In genomic region chr8:116372056-116372455, GRCm38 (mm10) we compare ENCODE assay signal across 21 mouse cellular contexts.
A peak's percentile ranks its signal among the peaks of the same experiment; 100 is the strongest.
DNase-seq lines count a peak whose midpoint lies in the region; TF ChIP-seq lines count a peak whose summit lies in the region.
"Had no signal": no experiment of that assay in that cellular context is flagged by ENCODE, and none has a peak within 500 bp of the region (broad histone marks: within the 10 kb centered on the region; RNA-seq: fewer than 3 reads in every experiment).

No protein-coding gene starts in this region.

- H3K79me2 ChIP-seq in liver, adult 2 months (ENCODE audit: control insufficient read depth, insufficient read depth, low read length): no peaks in the 10 kb centered on the region

- TF ChIP-seq CTCF in liver, adult 2 months (IDR thresholded peaks at IDR 0.05; ENCODE audit: low read depth, low read length): no peak
- no peak for TF ChIP-seq CTCF in testis, adult 2 months (IDR thresholded peaks at IDR 0.05; ENCODE audit: control insufficient read depth, insufficient read depth, insufficient replicate concordance, low read depth, low read length)

- no peak overlapping the region for H3K9ac ChIP-seq in liver, adult 2 months (ENCODE audit: low read depth, low read length)
- H3K9ac ChIP-seq: embryonic facial prominence, embryonic 13.5 days; forebrain, postnatal 0 days; heart, embryonic 13.5 days; hindbrain, embryonic 12.5 days; liver, embryonic 14.5 days; neural tube, embryonic 12.5 days had no signal

- no peak for TF ChIP-seq POLR2A in liver, adult 2 months (IDR thresholded peaks at IDR 0.05; ENCODE audit: extremely low read depth, insufficient read depth, low read length)
- TF ChIP-seq POLR2A in testis, adult 2 months (IDR thresholded peaks at IDR 0.05; ENCODE audit: control insufficient read depth, low read depth, low read length): no peak

- WGBS in liver, adult 2 months: 73% methylated on average over 9 of the region's 9 CpGs

- no peaks in the 10 kb centered on the region for H3K36me3 ChIP-seq in liver, adult 2 months (ENCODE audit: control insufficient read depth, insufficient read depth, low read length)
- H3K36me3 ChIP-seq in testis, adult 2 months (ENCODE audit: control insufficient read depth, insufficient read depth, low read length): no peaks in the 10 kb centered on the region
- H3K36me3 ChIP-seq: embryonic facial prominence, embryonic 13.5 days; heart, embryonic 13.5 days; hindbrain, embryonic 12.5 days; midbrain, embryonic 10.5 days; neural tube, embryonic 12.5 days had no signal

- H3K27ac ChIP-seq in liver, adult 2 months (replicated peaks; ENCODE audit: insufficient read depth, low read depth, low read length): no peak overlapping the region
- H3K27ac ChIP-seq in testis, adult 2 months (ENCODE audit: control insufficient read depth, insufficient read depth, low read depth, low read length): peak overlapping the region; percentile 45
- H3K27ac ChIP-seq: embryonic facial prominence, embryonic 13.5 days; heart, embryonic 13.5 days; hindbrain, embryonic 12.5 days; left cerebral cortex, adult 2 months; liver, embryonic 14.5 days; neural tube, embryonic 12.5 days had no signal

- no peak overlapping the region for H3K4me3 ChIP-seq in liver, adult 2 months (ENCODE audit: insufficient read depth, low read depth, low read length)
- no peak overlapping the region for H3K4me3 ChIP-seq in testis, adult 2 months (ENCODE audit: control insufficient read depth, low read depth, low read length)
- H3K4me3 ChIP-seq: embryonic facial prominence, embryonic 13.5 days; heart, embryonic 13.5 days; hindbrain, embryonic 12.5 days; left cerebral cortex, adult 2 months; midbrain, embryonic 10.5 days; myocyte; neural tube, embryonic 12.5 days had no signal

- peaks cover 2% of the 10 kb centered on the region; the same call in 1 of the 2 replicates for H3K4me1 ChIP-seq in liver, adult 2 months (ENCODE audit: control insufficient read depth, insufficient read depth, low read length)
- H3K4me1 ChIP-seq in testis, adult 2 months (ENCODE audit: control insufficient read depth, insufficient read depth, low read length): peaks cover 13% of the 10 kb centered on the region
- H3K4me1 ChIP-seq: embryonic facial prominence, embryonic 13.5 days had no signal

- intact Hi-C loops in heart, postnatal 10 days (cut with DNase I): no loop called here

- no peaks in the 10 kb centered on the region for H3K27me3 ChIP-seq in liver, adult 2 months (ENCODE audit: control insufficient read depth, insufficient read depth, low read length)
- H3K27me3 ChIP-seq in testis, adult 2 months (ENCODE audit: control insufficient read depth, insufficient read depth, low read length): no peaks in the 10 kb centered on the region
- H3K27me3 ChIP-seq: embryonic facial prominence, embryonic 13.5 days; hindbrain, embryonic 12.5 days; neural tube, embryonic 12.5 days had no signal

- peak; percentile 34 for DNase-seq in cerebellum, adult 11-12 months
- DNase-seq in cerebellum, postnatal 25 days: no peak
- DNase-seq in heart, adult 11 months: peak; percentile 88
- no peak for DNase-seq in heart, postnatal 10 days
- peak; percentile 32 for DNase-seq in liver, adult 2 months (ENCODE audit: extremely low read depth, low read depth, low spot score)
- no peak for DNase-seq in liver
- no peak for DNase-seq in testis, postnatal 10 days (ENCODE audit: low spot score)
- DNase-seq: lung, adult 2 months; spleen, adult 18-20 months; thymus, adult 2 months; thymus, postnatal 36 days had no signal

Comparison
In these comparisons a context has a peak if more than half of its experiments do, and no peak if none do; other contexts are left out.
1. DNase-seq: peak in cerebellum, adult 11-12 months (single experiment), heart, adult 11 months (single experiment) and liver, adult 2 months (single experiment); none in cerebellum, postnatal 25 days (0 of 2), heart, postnatal 10 days (0 of 2), liver (single experiment) and testis, postnatal 10 days (single experiment).